Mouse (Mus musculus): ENCODE measurements at regions not wholly inside any gene's neighbourhood (a gene's known extent, or its start where the extent isn't known, plus 50 kb on each side); places are given as distances from the start of the nearest gene placed in this dataset.

- TF ChIP-seq POLR2A (IDR thresholded peaks at IDR 0.05; ENCODE audit: extremely low read depth, insufficient read depth, low read length) = no peak
- TF ChIP-seq CTCF (IDR thresholded peaks at IDR 0.05; ENCODE audit: low read depth, low read length) = no peak
Measured at GRCm38 (mm10) chr5:96938718-96939117, 58.8 kb upstream of the Bmp2k start.

Data from liver, adult 2 months (tissue).